Mouse (Mus musculus) brain, adult 2 months (tissue): ENCODE measurements around the gene Olfr19.
"Not testable (repeated sequence)": the region's sequence is repeated elsewhere in the genome, so short reads cannot be mapped to it uniquely, and the experiment has no call there.

Experiments used
- DNase-seq: peaks from one replicate; pipeline ENCODE4 v3.0.0; 2011; ENCODE audit warnings: low read depth, low spot score

Olfr19 gene

GRCm38 (mm10) chr16:16676305-16676704, at the start of gene Olfr19:
Olfr19 (minus strand) TSS chr16:16676405.
- DNase-seq = no peak

DNA sequence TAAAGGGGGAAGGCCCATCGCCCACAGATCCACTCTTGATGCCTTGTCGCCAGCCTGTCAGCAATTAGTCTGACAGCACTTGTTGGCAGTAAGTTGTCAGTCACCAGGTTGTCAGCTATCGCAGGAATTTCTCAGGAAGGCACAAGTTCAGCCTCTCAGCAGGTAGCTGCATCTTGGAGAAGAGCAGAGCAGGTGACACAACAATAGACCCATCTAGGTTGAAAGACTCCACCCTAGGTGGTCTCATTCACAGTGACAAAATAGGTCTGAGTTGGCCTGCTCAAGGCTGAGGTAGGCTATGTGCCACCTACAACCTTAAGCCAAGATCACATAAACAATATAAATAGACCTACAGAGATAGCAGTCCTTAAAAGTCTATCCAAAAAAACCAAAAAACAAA, 8.8 kb upstream of the Olfr19 start:
- no peak for DNase-seq

GRCm38 (mm10) chr16:16684053-16684452, 7.8 kb upstream of the Olfr19 start:
- DNase-seq = no peak

GRCm38 (mm10) chr16:16664994-16665393, 11.2 kb downstream of the Olfr19 start:
- no peak for DNase-seq

DNA sequence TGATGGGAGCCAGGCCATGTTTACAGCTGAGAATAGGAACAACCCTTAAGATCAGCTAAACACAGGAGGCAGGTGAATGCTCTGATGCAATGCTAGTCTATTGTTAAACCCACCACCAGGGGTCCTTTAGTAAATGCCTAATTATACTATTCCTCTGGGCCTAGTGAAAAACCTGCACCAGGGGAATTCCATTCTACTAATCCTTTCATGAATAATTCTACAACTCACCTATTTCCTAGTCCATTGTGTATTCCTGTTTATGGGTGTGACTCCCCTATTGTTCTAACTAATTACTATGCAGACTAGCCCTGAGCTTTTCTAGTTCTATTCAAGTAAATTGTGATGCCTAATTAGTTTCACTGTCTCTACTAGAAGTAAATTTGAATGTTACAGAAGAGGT, 11.7 kb downstream of the Olfr19 start:
- DNase-seq = not testable (repeated sequence)

DNA sequence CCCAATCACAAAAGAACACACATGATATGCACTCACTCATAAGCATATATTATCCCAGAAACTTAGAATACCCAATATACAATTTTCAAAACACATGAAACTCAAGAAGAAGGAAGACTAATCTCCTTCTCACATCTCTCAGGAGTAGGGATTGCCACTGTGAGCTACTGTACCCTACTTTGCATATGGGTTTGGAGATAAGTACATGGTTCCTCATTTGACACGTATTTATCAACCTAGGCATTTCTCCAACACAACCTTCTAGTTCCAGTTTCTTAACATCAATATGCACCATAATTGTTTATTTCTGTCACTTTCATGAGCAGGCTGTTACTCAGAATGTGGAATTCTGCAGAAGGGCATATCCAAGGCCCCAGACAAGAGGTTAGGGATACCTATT, 31.1 kb downstream of the Olfr19 start:
- no peak for DNase-seq

GRCm38 (mm10) chr16:16633730-16634129, 42.5 kb downstream of the Olfr19 start:
- no peak for DNase-seq
